Mouse (Mus musculus) stomach, embryonic 16.5 days (tissue): Measurements from ENCODE around the gene Dab1. TPM values are rescaled to one million over a fixed set of nuclear protein-coding genes. Genes with fewer than 3 reads are reported as not detected.
A peak's percentile ranks its signal among the peaks of the same experiment; 100 is the strongest.

Source experiments
- ATAC-seq: fragments of 200-750 bp; cut with Nextera tagmentation; 2 replicates; pipeline ENCODE4 v1.8.0; 2017; ENCODE audit warnings: moderate number of reproducible peaks, moderate TSS enrichment; ENCODE audit not compliant: insufficient read depth, low FRiP score
- H3K27ac ChIP-seq: fragments of 300-500 bp; sonication (generic); 2 replicates; pipeline ENCODE4 v1.5.1; 2014; ENCODE audit warnings: low read length
- H3K27me3 ChIP-seq: fragments of 300-500 bp; sonication (generic); 2 replicates; pipeline ENCODE4 v1.6.1; 2014; ENCODE audit warnings: low read length, control low read depth, mixed read lengths; ENCODE audit not compliant: control insufficient read depth, insufficient read depth
- H3K36me3 ChIP-seq: fragments of 300-500 bp; sonication (generic); 2 replicates; pipeline ENCODE4 v1.6.1; 2014; ENCODE audit warnings: low read length; ENCODE audit not compliant: control insufficient read depth, insufficient read depth
- H3K4me1 ChIP-seq: fragments of 300-500 bp; sonication (generic); 2 replicates; pipeline ENCODE4 v1.6.1; 2014; ENCODE audit warnings: low read length, control low read depth, mixed read lengths; ENCODE audit not compliant: control insufficient read depth, insufficient read depth
- H3K4me2 ChIP-seq: fragments of 300-500 bp; sonication (generic); 2 replicates; pipeline ENCODE4 v1.6.1; 2014; ENCODE audit warnings: low read depth, low read length, mixed read lengths
- H3K4me3 ChIP-seq: fragments of 300-500 bp; sonication (generic); replicated peaks from 2 replicates; pipeline ENCODE4 v1.5.1; 2014; ENCODE audit warnings: mild to moderate bottlenecking, low read length
- H3K9ac ChIP-seq: fragments of 300-500 bp; sonication (generic); 2 replicates; pipeline ENCODE4 v1.6.1; 2014; ENCODE audit warnings: low read length
- H3K9me3 ChIP-seq: fragments of 300-500 bp; sonication (generic); replicated peaks from 2 replicates; pipeline ENCODE4 v1.6.1; 2016; ENCODE audit warnings: low read length, control low read depth; ENCODE audit not compliant: control insufficient read depth
- WGBS: fragments of 180-500 bp; shearing (Covaris S2); extraction: QIAGEN DNeasy Blood & Tissue Kit; methylation state at CpG from one replicate; pipeline ENCODE4 v1.1.7; 2014; 5-methylcytosine and 5-hydroxymethylcytosine counted together
- polyA plus RNA-seq: library from polyadenylated mRNA; unstranded; fragments of >200 nt; fragmentation: Nextera tagmentation; extraction: Ambion mirVana; gene quantifications from 2 replicates; pipeline ENCODE4 v1.2.1, GENCODE M21; 2015

The Dab1 gene
- polyA plus RNA-seq, 1 experiment from 2014 or later: 10.0 TPM

- Histone ChIP-seq H3K27me3 (no peaks in the 10 kb centered on the region), H3K36me3 (no peaks in the 10 kb centered on the region), H3K27ac (no peak overlapping the region), H3K4me3 (no peak overlapping the region), H3K4me2 (no peak overlapping the region), H3K4me1 (no peaks in the 10 kb centered on the region), H3K9ac (no peak overlapping the region), H3K9me3 (no peaks in the 10 kb centered on the region)
- ATAC-seq: no peak
- WGBS: 85% methylated on average over 13 of the region's 13 CpGs
Observed at GRCm38 (mm10) chr4:104113209-104114005, 494.2 kb downstream of the Dab1 start.

DNA sequence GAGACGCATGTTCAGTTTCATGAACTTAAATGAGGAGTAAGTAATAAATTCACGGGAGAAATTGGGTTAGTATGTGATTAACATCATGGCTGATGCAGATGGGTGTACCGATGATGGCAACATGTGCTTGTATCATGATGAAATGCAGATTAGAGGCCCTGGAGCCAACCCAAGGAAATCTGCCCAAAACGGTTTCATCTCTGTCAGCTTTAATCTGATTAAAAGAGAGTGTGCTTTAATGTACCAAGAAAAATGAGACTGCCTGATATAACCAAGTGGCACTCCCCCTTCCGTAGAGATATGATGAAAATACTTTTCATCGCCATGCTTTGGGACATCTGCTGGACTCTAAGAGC is 494.8 kb downstream of the Dab1 start:
- no peak overlapping the region for H3K27ac ChIP-seq
- H3K36me3 ChIP-seq: no peaks in the 10 kb centered on the region
- no peaks in the 10 kb centered on the region for H3K27me3 ChIP-seq
- WGBS: 76% methylated on average over 6 of the region's 6 CpGs
- no peak overlapping the region for H3K9ac ChIP-seq
- H3K4me3 ChIP-seq: no peak overlapping the region
- no peak overlapping the region for H3K4me2 ChIP-seq
- no peaks in the 10 kb centered on the region for H3K9me3 ChIP-seq
- H3K4me1 ChIP-seq: no peaks in the 10 kb centered on the region
- ATAC-seq: no peak

GRCm38 (mm10) chr4:104120108-104120507 is 500.9 kb downstream of the Dab1 start:
- no peak overlapping the region for H3K4me2 ChIP-seq
- no peaks in the 10 kb centered on the region for H3K27me3 ChIP-seq
- no peaks in the 10 kb centered on the region for H3K36me3 ChIP-seq
- H3K4me1 ChIP-seq: no peaks in the 10 kb centered on the region
- H3K27ac ChIP-seq: no peak overlapping the region
- no peak overlapping the region for H3K9ac ChIP-seq
- 78% methylated on average over 4 of the region's 4 CpGs for WGBS
- no peak overlapping the region for H3K4me3 ChIP-seq
- no peak for ATAC-seq
- H3K9me3 ChIP-seq: no peaks in the 10 kb centered on the region

- 67% methylated on average over 5 of the region's 5 CpGs for WGBS
- H3K9ac ChIP-seq: no peak overlapping the region
- no peak overlapping the region for H3K4me3 ChIP-seq
Observed at GRCm38 (mm10) chr4:104121959-104122358, 502.8 kb downstream of the Dab1 start.

DNA sequence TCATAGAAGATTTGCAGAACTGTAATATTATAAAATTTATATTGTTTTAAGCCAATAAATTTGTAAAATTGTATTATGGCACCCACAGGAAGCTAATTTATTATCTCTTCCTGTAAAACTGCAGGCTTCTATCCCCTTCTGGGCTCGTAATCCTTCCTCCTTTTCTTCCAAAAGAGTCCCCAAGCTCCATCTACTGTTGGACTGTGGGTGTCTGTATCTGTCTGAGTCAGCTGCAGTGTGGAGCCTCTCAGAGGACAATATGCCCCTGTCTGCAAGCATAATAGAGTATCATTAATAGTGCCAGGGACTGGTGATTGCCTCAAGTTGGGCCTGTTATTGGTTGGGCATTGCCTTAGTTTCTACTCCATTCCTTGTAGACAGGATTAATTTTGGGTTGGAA is 503.2 kb downstream of the Dab1 start:
- Histone ChIP-seq H3K27ac (no peak overlapping the region), H3K4me3 (no peak overlapping the region), H3K9me3 (no peaks in the 10 kb centered on the region), H3K4me1 (no peaks in the 10 kb centered on the region), H3K36me3 (no peaks in the 10 kb centered on the region), H3K4me2 (no peak overlapping the region), H3K9ac (no peak overlapping the region), H3K27me3 (no peaks in the 10 kb centered on the region)
- WGBS: 49% methylated on average over 1 of the region's 1 CpGs
- no peak for ATAC-seq

More at GRCm38 (mm10) chr4:104121959-104122358, 502.8 kb downstream of the Dab1 start:
- no peak overlapping the region for H3K4me2 ChIP-seq
- H3K27ac ChIP-seq: no peak overlapping the region
- no peaks in the 10 kb centered on the region for H3K36me3 ChIP-seq
- ATAC-seq: no peak
- H3K27me3 ChIP-seq: no peaks in the 10 kb centered on the region
- no peaks in the 10 kb centered on the region for H3K4me1 ChIP-seq
- H3K9me3 ChIP-seq: no peaks in the 10 kb centered on the region

GRCm38 (mm10) chr4:104153637-104154036 is 534.5 kb downstream of the Dab1 start:
- no peak overlapping the region for H3K9ac ChIP-seq
- no peaks in the 10 kb centered on the region for H3K27me3 ChIP-seq
- no peaks in the 10 kb centered on the region for H3K36me3 ChIP-seq
- H3K4me1 ChIP-seq: no peaks in the 10 kb centered on the region
- H3K9me3 ChIP-seq: no peaks in the 10 kb centered on the region
- no peak overlapping the region for H3K4me2 ChIP-seq
- H3K4me3 ChIP-seq: no peak overlapping the region
- no peak overlapping the region for H3K27ac ChIP-seq
- ATAC-seq: no peak

DNA sequence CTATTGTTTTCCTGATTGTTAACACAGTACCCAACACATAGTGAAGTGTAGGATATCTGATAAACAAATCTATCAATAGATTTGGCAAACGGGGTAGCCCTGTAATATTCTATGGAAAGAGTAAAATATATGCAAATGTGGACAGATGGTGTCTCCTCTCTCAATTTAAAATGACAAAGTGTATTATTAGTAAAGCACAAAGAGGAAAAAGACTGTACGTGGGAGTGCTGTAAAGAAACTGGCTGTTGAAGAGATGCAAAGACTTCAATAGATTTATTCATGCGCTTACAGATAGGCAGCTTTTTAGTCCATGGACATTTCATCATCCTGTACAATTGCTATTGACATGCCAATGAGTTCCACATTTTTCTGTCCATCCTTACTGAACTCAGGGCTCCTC is 558.9 kb downstream of the Dab1 start:
- no peaks in the 10 kb centered on the region for H3K4me1 ChIP-seq
- H3K9ac ChIP-seq: no peak overlapping the region
- H3K27me3 ChIP-seq: no peaks in the 10 kb centered on the region
- ATAC-seq: no peak
- no peak overlapping the region for H3K27ac ChIP-seq
- 83% methylated on average over 3 of the region's 3 CpGs for WGBS
- no peaks in the 10 kb centered on the region for H3K9me3 ChIP-seq
- H3K36me3 ChIP-seq: no peaks in the 10 kb centered on the region
- no peak overlapping the region for H3K4me3 ChIP-seq
- no peak overlapping the region for H3K4me2 ChIP-seq

DNA sequence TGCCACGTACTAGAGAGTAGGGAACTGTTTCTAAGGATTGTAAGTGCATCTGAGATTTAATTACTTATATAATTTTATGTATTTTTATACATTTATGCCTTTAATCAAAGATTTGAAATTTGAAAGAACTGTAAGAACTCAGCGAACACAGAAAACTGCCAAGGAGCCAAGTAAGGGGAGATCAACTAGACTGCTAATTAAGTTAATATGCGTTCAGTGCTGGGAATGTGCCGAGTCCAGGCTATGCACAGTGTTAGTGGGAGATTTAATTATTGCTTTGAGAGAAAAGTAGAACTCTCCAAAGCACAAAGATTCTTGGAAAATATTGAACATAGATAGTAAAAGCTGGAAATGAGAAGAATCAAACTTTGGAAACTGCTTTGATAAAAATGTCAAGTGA is 567.2 kb downstream of the Dab1 start:
- Histone ChIP-seq H3K4me1 (no peaks in the 10 kb centered on the region), H3K9me3 (no peaks in the 10 kb centered on the region)
- ATAC-seq: no peak

DNA sequence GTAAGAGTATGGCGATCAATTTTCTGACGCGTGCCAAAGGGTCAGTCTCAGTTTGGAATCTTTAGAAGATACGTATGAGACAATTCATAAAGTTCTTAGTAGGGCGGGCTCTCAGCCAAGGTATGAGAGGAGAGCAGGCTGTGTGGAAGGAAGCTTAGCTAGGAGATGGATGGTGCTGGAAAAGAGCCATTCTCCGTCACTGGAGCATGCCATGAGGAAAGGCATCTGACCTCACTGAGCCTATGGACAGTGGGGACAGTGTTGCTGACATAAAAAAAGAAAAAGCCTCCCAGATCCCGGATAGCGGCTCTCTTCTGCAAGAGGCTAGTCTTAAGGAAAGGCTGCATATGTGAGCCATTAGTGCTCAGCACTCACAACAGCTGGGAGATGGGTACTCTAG is 579.5 kb downstream of the Dab1 start:
- 55% methylated on average over 8 of the region's 8 CpGs for WGBS
- Histone ChIP-seq H3K9me3 (no peaks in the 10 kb centered on the region), H3K36me3 (no peaks in the 10 kb centered on the region), H3K27me3 (no peaks in the 10 kb centered on the region), H3K9ac (no peak overlapping the region), H3K4me1 (no peaks in the 10 kb centered on the region), H3K4me2 (no peak overlapping the region), H3K4me3 (no peak overlapping the region), H3K27ac (no peak overlapping the region)
- ATAC-seq: peak; percentile 77

More for the DNA sequence above, 567.2 kb downstream of the Dab1 start:
- no peaks in the 10 kb centered on the region for H3K27me3 ChIP-seq
- no peak overlapping the region for H3K27ac ChIP-seq
- no peaks in the 10 kb centered on the region for H3K36me3 ChIP-seq
- no peak overlapping the region for H3K4me3 ChIP-seq
- no peak overlapping the region for H3K9ac ChIP-seq
- H3K4me2 ChIP-seq: no peak overlapping the region
- 81% methylated on average over 4 of the region's 4 CpGs for WGBS
